Comparison of ENCODE assay signal across 12 mouse cellular contexts in the genomic region with DNA sequence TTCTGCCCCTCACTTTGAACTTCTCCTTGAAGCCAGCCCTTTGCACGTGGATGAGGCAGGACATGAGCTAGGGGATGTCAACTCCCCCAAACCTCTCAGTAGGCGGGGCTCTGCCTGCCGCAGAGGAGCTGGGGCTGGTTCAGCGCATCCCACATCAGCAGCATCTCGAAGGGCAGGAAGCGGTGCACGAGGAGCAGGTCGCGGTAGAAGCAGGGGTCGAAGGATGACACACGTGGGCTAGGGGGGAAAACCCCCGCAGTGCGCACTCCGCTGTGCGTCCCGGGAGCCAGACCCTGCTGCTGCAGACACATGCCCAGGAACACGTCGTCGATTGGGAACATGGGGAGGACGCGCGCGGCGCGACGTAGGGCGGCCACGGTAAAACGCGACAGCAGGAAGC. TPM values are rescaled to one million over a fixed set of nuclear protein-coding genes. Genes with fewer than 3 reads are reported as not detected.
DNase-seq lines count a peak whose midpoint lies in the region; ATAC-seq and TF ChIP-seq lines count a peak whose summit lies in the region.
"Had no signal": no experiment of that assay in that cellular context is flagged by ENCODE, and none has a peak within 500 bp of the region (broad histone marks: within the 10 kb centered on the region; RNA-seq: fewer than 3 reads in every experiment).

No protein-coding gene starts in this region.

- no peak for DNase-seq in hindbrain, embryonic 10.5 days (ENCODE audit: low spot score)
- no peak for DNase-seq in embryonic facial prominence, embryonic 10.5 days (ENCODE audit: low spot score)
- no peak for DNase-seq in limb, embryonic 10.5 days (ENCODE audit: low spot score)
- DNase-seq in left cerebral cortex, postnatal 25 days (ENCODE audit: low spot score in 2 of 2), result no peak
- no peak for DNase-seq in heart, embryonic 10.5 days (ENCODE audit: low spot score)
- no peak for DNase-seq in cerebellum, adult 11 months
- DNase-seq: right cerebral cortex, postnatal 4 days had no signal

- H3K9ac ChIP-seq in hindbrain, embryonic 12.5 days, result no peak overlapping the region
- H3K9ac ChIP-seq: midbrain, embryonic 12.5 days had no signal

- TF ChIP-seq POLR2A in small intestine, adult 2 months (IDR thresholded peaks at IDR 0.05; ENCODE audit: low read depth, low read length), result no peak

- intact Hi-C loops in left cerebral cortex, postnatal 25 days (cut with DNase I), result no loop called here

- peaks cover 25% of the 10 kb centered on the region for H3K4me1 ChIP-seq in hindbrain, embryonic 10.5 days (replicated peaks)
- H3K4me1 ChIP-seq in hindbrain, embryonic 12.5 days, result peaks cover 8% of the 10 kb centered on the region
- peaks cover 27% of the 10 kb centered on the region for H3K4me1 ChIP-seq in embryonic facial prominence, embryonic 10.5 days
- peaks cover 24% of the 10 kb centered on the region for H3K4me1 ChIP-seq in limb, embryonic 10.5 days
- H3K4me1 ChIP-seq in small intestine, adult 2 months (ENCODE audit: control insufficient read depth, insufficient read depth, insufficient read length, low read length), result peaks cover 3% of the 10 kb centered on the region; the same call in 1 of the 2 replicates
- peaks cover 20% of the 10 kb centered on the region; the same call in 1 of the 2 replicates for H3K4me1 ChIP-seq in heart, embryonic 10.5 days

- TF ChIP-seq CTCF in small intestine, adult 2 months (IDR thresholded peaks at IDR 0.05; ENCODE audit: extremely low read depth, insufficient read length, insufficient replicate concordance, low read depth, low read length), result no peak

- 4% methylated on average over 30 of the region's 30 CpGs for WGBS in hindbrain, embryonic 10.5 days
- 5% methylated on average over 30 of the region's 30 CpGs for WGBS in hindbrain, embryonic 12.5 days
- WGBS in embryonic facial prominence, embryonic 10.5 days, result 3% methylated on average over 30 of the region's 30 CpGs
- 3% methylated on average over 30 of the region's 30 CpGs for WGBS in limb, embryonic 10.5 days
- WGBS in small intestine, adult 2 months, result 67% methylated on average over 30 of the region's 30 CpGs
- 7% methylated on average over 30 of the region's 30 CpGs for WGBS in heart, embryonic 10.5 days

- H3K27ac ChIP-seq in hindbrain, embryonic 10.5 days, result no peak overlapping the region
- no peak overlapping the region for H3K27ac ChIP-seq in hindbrain, embryonic 12.5 days
- no peak overlapping the region for H3K27ac ChIP-seq in embryonic facial prominence, embryonic 10.5 days (replicated peaks)
- no peak overlapping the region for H3K27ac ChIP-seq in limb, embryonic 10.5 days
- H3K27ac ChIP-seq in small intestine, adult 2 months (ENCODE audit: insufficient read depth, low read depth, low read length), result no peak overlapping the region
- no peak overlapping the region for H3K27ac ChIP-seq in heart, embryonic 10.5 days
- H3K27ac ChIP-seq: midbrain, embryonic 12.5 days had no signal

- no peak overlapping the region for H3K4me2 ChIP-seq in hindbrain, embryonic 12.5 days (replicated peaks)

- peaks cover 96% of the 10 kb centered on the region for H3K27me3 ChIP-seq in hindbrain, embryonic 10.5 days (ENCODE audit: insufficient read depth, poor library complexity, severe bottlenecking)
- peaks cover 95% of the 10 kb centered on the region for H3K27me3 ChIP-seq in hindbrain, embryonic 12.5 days
- peaks cover 99% of the 10 kb centered on the region for H3K27me3 ChIP-seq in embryonic facial prominence, embryonic 10.5 days (replicated peaks; ENCODE audit: low read depth, poor library complexity, severe bottlenecking)
- H3K27me3 ChIP-seq in limb, embryonic 10.5 days (ENCODE audit: low read depth, poor library complexity, severe bottlenecking), result peaks cover 100% of the 10 kb centered on the region
- peaks cover 5% of the 10 kb centered on the region; the same call in 1 of the 2 replicates for H3K27me3 ChIP-seq in small intestine, adult 2 months (ENCODE audit: control insufficient read depth, insufficient read depth, low read length)
- peaks cover 92% of the 10 kb centered on the region for H3K27me3 ChIP-seq in heart, embryonic 10.5 days (ENCODE audit: insufficient read depth, poor library complexity, severe bottlenecking)
- H3K27me3 ChIP-seq: CH12.LX had no signal

- no peaks in the 10 kb centered on the region; the same call in 1 of the 2 replicates for H3K9me3 ChIP-seq in hindbrain, embryonic 10.5 days
- no peaks in the 10 kb centered on the region for H3K9me3 ChIP-seq in hindbrain, embryonic 12.5 days (replicated peaks)
- 0 out of 2 replicates have a peak, but pooled peaks cover 3% of the 10 kb centered on the region for H3K9me3 ChIP-seq in embryonic facial prominence, embryonic 10.5 days
- H3K9me3 ChIP-seq in limb, embryonic 10.5 days (replicated peaks), result no peaks in the 10 kb centered on the region
- H3K9me3 ChIP-seq in heart, embryonic 10.5 days, result no peaks in the 10 kb centered on the region
- H3K9me3 ChIP-seq: midbrain, embryonic 12.5 days had no signal

- peak overlapping the region; percentile 20; the same call in 1 of the 2 replicates for H3K4me3 ChIP-seq in hindbrain, embryonic 10.5 days
- H3K4me3 ChIP-seq in hindbrain, embryonic 12.5 days, result no peak overlapping the region
- peak overlapping the region; percentile 37; the same call in 1 of the 2 replicates for H3K4me3 ChIP-seq in embryonic facial prominence, embryonic 10.5 days
- 0 out of 2 replicates have a peak overlapping the region, but pooled peaks have one; percentile 3 for H3K4me3 ChIP-seq in limb, embryonic 10.5 days
- H3K4me3 ChIP-seq in small intestine, adult 2 months (ENCODE audit: low read depth, low read length), result peak overlapping the region; percentile 39
- H3K4me3 ChIP-seq in heart, embryonic 10.5 days, result no peak overlapping the region
- H3K4me3 ChIP-seq: erythroblast, embryonic 14.5 days had no signal

- ATAC-seq in hindbrain, embryonic 12.5 days (ENCODE audit: low FRiP score), result no peak

- H3K36me3 ChIP-seq in hindbrain, embryonic 10.5 days, result no peaks in the 10 kb centered on the region
- no peaks in the 10 kb centered on the region for H3K36me3 ChIP-seq in hindbrain, embryonic 12.5 days
- H3K36me3 ChIP-seq in embryonic facial prominence, embryonic 10.5 days (replicated peaks), result no peaks in the 10 kb centered on the region
- H3K36me3 ChIP-seq in limb, embryonic 10.5 days, result no peaks in the 10 kb centered on the region
- peaks cover 40% of the 10 kb centered on the region for H3K36me3 ChIP-seq in small intestine, adult 2 months (ENCODE audit: control insufficient read depth, insufficient read depth, low read length)
- no peaks in the 10 kb centered on the region for H3K36me3 ChIP-seq in heart, embryonic 10.5 days
- H3K36me3 ChIP-seq: midbrain, embryonic 12.5 days had no signal

RNA-seq across cellular contexts. Expression of a gene that starts 3.5 kb away (rescaled TPM):
- polyA plus RNA-seq in hindbrain, embryonic 10.5 days (2016; fragmentation: Nextera tagmentation; extraction: Ambion mirVana), result 0.37 and 0.58 TPM in 2 replicates
- 0.69 TPM in 1 of 2 replicates, not detected in the other for polyA plus RNA-seq in hindbrain, embryonic 12.5 days (2016; fragmentation: Nextera tagmentation; extraction: Ambion mirVana)
- polyA plus RNA-seq in embryonic facial prominence, embryonic 10.5 days (2016; fragmentation: Nextera tagmentation; extraction: Ambion mirVana), result 0.55 TPM in 1 of 2 replicates, not detected in the other
- 0.53 and 0.76 TPM in 2 replicates for polyA plus RNA-seq in limb, embryonic 10.5 days (2016; fragmentation: Nextera tagmentation; extraction: Ambion mirVana)
- polyA plus RNA-seq in small intestine, adult 2 months (2012; rRNA removed), result 9.1 and 30.2 TPM in 2 replicates
- 1 to 10 TPM; 1.3 to 1.5 TPM for total RNA-seq in left cerebral cortex, postnatal 25 days (2021)
- polyA plus RNA-seq in heart, embryonic 10.5 days (2016; fragmentation: Nextera tagmentation; extraction: Ambion mirVana), result 0.99 and 1.5 TPM in 2 replicates
- polyA plus RNA-seq: midbrain, embryonic 12.5 days had no signal

RNA-seq across cellular contexts. Expression of a gene that starts 9.1 kb away (rescaled TPM):
- 0.64 and 1.0 TPM in 2 replicates for polyA plus RNA-seq in hindbrain, embryonic 10.5 days (2016; fragmentation: Nextera tagmentation; extraction: Ambion mirVana)
- 0.59 and 0.86 TPM in 2 replicates for polyA plus RNA-seq in hindbrain, embryonic 12.5 days (2016; fragmentation: Nextera tagmentation; extraction: Ambion mirVana)
- polyA plus RNA-seq in embryonic facial prominence, embryonic 10.5 days (2016; fragmentation: Nextera tagmentation; extraction: Ambion mirVana), result 0.54 and 0.72 TPM in 2 replicates
- polyA plus RNA-seq in limb, embryonic 10.5 days (2016; fragmentation: Nextera tagmentation; extraction: Ambion mirVana), result 0.67 and 1.2 TPM in 2 replicates
- 180 and 195 TPM in 2 replicates for polyA plus RNA-seq in small intestine, adult 2 months (2012; rRNA removed)
- total RNA-seq in left cerebral cortex, postnatal 25 days (2021), result under 1 TPM; 0.34 to 0.53 TPM
- polyA plus RNA-seq in heart, embryonic 10.5 days (2016; fragmentation: Nextera tagmentation; extraction: Ambion mirVana), result 1.6 and 2.9 TPM in 2 replicates

RNA-seq across cellular contexts. Expression of a gene that starts 16.4 kb away (rescaled TPM):
- polyA plus RNA-seq in hindbrain, embryonic 10.5 days (2016; fragmentation: Nextera tagmentation; extraction: Ambion mirVana), result 3.2 and 3.6 TPM in 2 replicates
- 3.7 and 3.8 TPM in 2 replicates for polyA plus RNA-seq in hindbrain, embryonic 12.5 days (2016; fragmentation: Nextera tagmentation; extraction: Ambion mirVana)
- polyA plus RNA-seq in embryonic facial prominence, embryonic 10.5 days (2016; fragmentation: Nextera tagmentation; extraction: Ambion mirVana), result 3.6 and 4.0 TPM in 2 replicates
- polyA plus RNA-seq in limb, embryonic 10.5 days (2016; fragmentation: Nextera tagmentation; extraction: Ambion mirVana), result 3.7 and 4.6 TPM in 2 replicates
- polyA plus RNA-seq in small intestine, adult 2 months (2012; rRNA removed), result 14.3 and 20.3 TPM in 2 replicates
- 1 to 10 TPM; 3.9 to 4.8 TPM for total RNA-seq in left cerebral cortex, postnatal 25 days (2021)
- polyA plus RNA-seq in heart, embryonic 10.5 days (2016; fragmentation: Nextera tagmentation; extraction: Ambion mirVana), result 6.7 and 9.7 TPM in 2 replicates

RNA-seq across cellular contexts. Expression of a gene that starts 21.0 kb away (rescaled TPM):
- 4.4 and 8.4 TPM in 2 replicates for polyA plus RNA-seq in hindbrain, embryonic 10.5 days (2016; fragmentation: Nextera tagmentation; extraction: Ambion mirVana)
- polyA plus RNA-seq in hindbrain, embryonic 12.5 days (2016; fragmentation: Nextera tagmentation; extraction: Ambion mirVana), result 13.9 and 16.1 TPM in 2 replicates
- 2.2 TPM in 2 replicates for polyA plus RNA-seq in embryonic facial prominence, embryonic 10.5 days (2016; fragmentation: Nextera tagmentation; extraction: Ambion mirVana)
- 0.40 and 0.51 TPM in 2 replicates for polyA plus RNA-seq in limb, embryonic 10.5 days (2016; fragmentation: Nextera tagmentation; extraction: Ambion mirVana)
- polyA plus RNA-seq in small intestine, adult 2 months (2012; rRNA removed), result 1.6 TPM in 2 replicates
- 100 to 1,000 TPM; 318 to 327 TPM for total RNA-seq in left cerebral cortex, postnatal 25 days (2021)
- polyA plus RNA-seq in heart, embryonic 10.5 days (2016; fragmentation: Nextera tagmentation; extraction: Ambion mirVana), result 0.31 and 0.48 TPM in 2 replicates

RNA-seq across cellular contexts. Expression of a gene that starts 33.0 kb away (rescaled TPM):
- 16.7 and 26.9 TPM in 2 replicates for polyA plus RNA-seq in hindbrain, embryonic 10.5 days (2016; fragmentation: Nextera tagmentation; extraction: Ambion mirVana)
- 38.4 and 39.4 TPM in 2 replicates for polyA plus RNA-seq in hindbrain, embryonic 12.5 days (2016; fragmentation: Nextera tagmentation; extraction: Ambion mirVana)
- polyA plus RNA-seq in embryonic facial prominence, embryonic 10.5 days (2016; fragmentation: Nextera tagmentation; extraction: Ambion mirVana), result 6.0 and 7.9 TPM in 2 replicates
- 2.2 and 4.3 TPM in 2 replicates for polyA plus RNA-seq in limb, embryonic 10.5 days (2016; fragmentation: Nextera tagmentation; extraction: Ambion mirVana)
- polyA plus RNA-seq in small intestine, adult 2 months (2012; rRNA removed), result 11.9 and 20.1 TPM in 2 replicates
- total RNA-seq in left cerebral cortex, postnatal 25 days (2021), result 100 to 1,000 TPM; 177 to 183 TPM
- polyA plus RNA-seq in heart, embryonic 10.5 days (2016; fragmentation: Nextera tagmentation; extraction: Ambion mirVana), result 2.0 and 3.1 TPM in 2 replicates

Comparison
In these comparisons a context has a peak if more than half of its experiments do, and no peak if none do; other contexts are left out.
1. H3K4me3 ChIP-seq: peak in hindbrain, embryonic 10.5 days (single experiment), embryonic facial prominence, embryonic 10.5 days (single experiment), limb, embryonic 10.5 days (single experiment) and small intestine, adult 2 months (single experiment); none in hindbrain, embryonic 12.5 days (single experiment) and heart, embryonic 10.5 days (single experiment).
2. RNA of a gene that starts 9.1 kb away (polyA plus RNA-seq): 180 to 195 TPM in small intestine, adult 2 months; 1.6 to 2.9 TPM in heart, embryonic 10.5 days, 0.67 to 1.2 TPM in limb, embryonic 10.5 days, 0.54 to 0.72 TPM in embryonic facial prominence, embryonic 10.5 days, 0.64 to 1.0 TPM in hindbrain, embryonic 10.5 days and 0.59 to 0.86 TPM in hindbrain, embryonic 12.5 days; every median in the first group is over 10 times any median in the second.